Mouse (Mus musculus) T-helper 17 cell (primary cell): ENCODE results near the gene Litaf.

Source experiments
- in situ Hi-C, 2 experiments: fragments of 300-600 bp; cut with MboI, MseI; formaldehyde crosslinking; loops; 1 replicate in 1 of 2; 2 replicates in 1 of 2; pipeline ENCODE4 v1.15.1; 2025; ENCODE audit warnings: high pct_unique_total_duplicates in 2 of 2

Gene Litaf

GRCm38 (mm10) chr16:10925591-10926180, 140.3 kb downstream of the Litaf start:
- in situ Hi-C loops, result no loop called here

- in situ Hi-C loops, result no loop called here
Observed at GRCm38 (mm10) chr16:10923561-10923960, 142.4 kb downstream of the Litaf start.

DNA sequence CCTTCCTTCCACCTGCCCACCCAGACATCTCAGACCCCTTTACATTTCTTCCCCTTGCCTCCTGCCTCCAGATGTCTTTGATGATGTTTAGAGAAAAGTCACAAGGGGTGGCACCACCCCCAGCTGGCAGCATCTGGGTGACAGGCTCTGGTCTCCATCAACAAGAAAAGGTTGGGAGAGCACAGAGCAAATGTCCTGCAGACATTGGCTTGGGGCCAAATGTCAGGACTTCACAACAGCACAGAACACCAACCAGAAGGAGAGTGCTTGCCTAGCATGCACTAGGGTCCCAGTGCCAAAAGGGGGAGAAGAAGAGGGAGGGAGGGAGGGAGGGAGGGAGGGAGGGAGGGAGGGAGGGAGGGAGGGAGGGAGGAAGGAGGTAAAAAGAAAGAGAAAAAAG, 146.1 kb downstream of the Litaf start:
- in situ Hi-C loops, result no loop called here

GRCm38 (mm10) chr16:10916271-10916670, 149.7 kb downstream of the Litaf start:
- in situ Hi-C loops, result no loop called here

DNA sequence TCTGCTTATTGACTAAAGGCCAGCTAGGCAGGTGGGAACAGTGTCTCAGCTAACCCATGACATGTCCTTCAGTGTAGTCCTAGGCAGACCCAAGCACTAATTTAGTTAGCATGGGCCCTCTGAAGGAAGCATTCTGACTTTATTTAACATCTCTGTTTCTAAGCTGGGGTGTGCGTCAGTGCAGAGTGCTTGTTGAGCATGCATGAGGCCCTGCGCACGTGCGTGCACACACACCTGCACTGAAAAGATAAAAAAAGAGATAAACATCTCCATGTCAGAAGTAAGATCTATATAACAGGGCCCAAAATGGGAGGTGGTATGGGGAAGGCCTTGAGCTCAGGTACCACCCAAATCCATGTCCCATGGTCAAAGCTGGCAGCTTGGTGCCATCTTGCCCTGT, 150.9 kb downstream of the Litaf start:
- in situ Hi-C loops, result no loop called here

DNA sequence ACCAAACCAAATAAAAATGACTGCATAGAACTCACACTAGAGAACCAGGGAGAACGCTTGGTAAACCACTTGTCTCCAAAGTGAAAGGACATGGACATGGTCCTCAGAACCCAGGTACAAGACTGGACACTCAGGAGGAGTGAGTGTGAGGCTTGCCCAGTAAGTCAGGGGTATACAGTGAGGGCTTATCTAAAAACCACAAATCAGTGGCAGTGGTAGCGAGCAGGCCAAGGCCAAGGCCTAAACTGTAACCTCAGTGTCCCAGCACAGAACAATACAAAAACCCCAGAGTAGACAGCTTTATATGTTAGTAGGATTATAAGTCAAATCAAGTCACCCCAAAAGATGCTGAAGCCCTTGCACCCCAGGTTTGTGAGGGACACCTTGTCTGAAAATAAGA, 154.9 kb downstream of the Litaf start:
- in situ Hi-C loops, result no loop called here

DNA sequence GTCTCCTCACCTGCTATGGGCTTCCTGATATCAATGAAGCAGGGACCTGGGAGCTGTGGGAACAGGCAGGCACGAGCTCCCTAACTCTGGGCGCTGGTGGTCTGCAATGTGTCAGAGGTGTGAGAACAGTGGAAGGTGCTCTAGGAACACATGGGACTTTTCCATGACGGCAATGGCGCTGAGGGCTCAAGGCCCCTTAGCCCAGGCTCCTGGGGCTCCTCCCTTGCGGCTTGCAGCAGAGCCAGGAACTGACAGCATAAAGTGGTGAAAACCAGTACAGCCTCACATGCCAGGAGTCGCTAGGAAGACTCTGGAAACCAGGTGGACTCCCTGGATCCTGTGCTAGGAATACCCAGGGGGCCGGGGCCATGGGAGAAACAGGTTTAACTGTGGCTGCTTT, 155.4 kb downstream of the Litaf start:
- in situ Hi-C loops, result no loop called here
